Mouse (Mus musculus): Measurements from ENCODE around the gene 2610528J11Rik.

DNA sequence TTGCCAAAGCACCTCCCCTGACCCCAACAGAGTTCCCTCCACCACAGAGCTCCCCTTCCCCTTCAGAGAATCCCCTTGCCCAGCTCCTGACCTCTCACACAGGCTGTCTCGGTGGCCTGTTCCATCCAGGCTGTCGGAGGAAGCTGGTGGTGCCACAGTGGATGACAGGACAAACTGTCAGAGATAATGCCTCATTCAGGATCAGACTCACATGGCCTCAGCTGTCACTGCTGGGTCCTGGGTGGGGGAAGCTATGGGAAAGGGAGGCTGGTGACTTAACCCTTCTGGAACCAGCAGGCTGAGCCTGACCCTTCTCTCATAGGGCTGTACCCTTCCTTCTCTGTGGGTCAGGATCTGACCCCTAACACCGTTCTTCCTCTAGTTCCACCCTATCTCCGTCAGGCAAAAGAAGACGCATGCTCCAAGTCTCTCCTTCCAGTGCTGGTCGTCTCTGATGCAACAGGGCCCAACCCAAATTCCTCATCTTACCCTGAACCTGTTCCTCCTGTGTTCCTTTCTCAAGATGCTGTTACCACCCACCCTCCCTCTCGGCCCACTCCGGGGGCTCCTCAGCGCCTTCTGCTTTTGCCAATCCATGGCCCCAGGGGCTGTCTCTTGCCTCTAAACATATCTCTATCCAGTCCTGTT lies 15.8 kb downstream of the 2610528J11Rik start:
- TF ChIP-seq CTCF (IDR thresholded peaks at IDR 0.05; ENCODE audit: control insufficient read depth, insufficient read depth, insufficient read length) = no peak
- no peak for TF ChIP-seq MYOD1 (IDR thresholded peaks at IDR 0.05; ENCODE audit: control insufficient read depth, insufficient read length, low read depth)
